Mouse (Mus musculus) cortical plate, adult 2 months (tissue): ENCODE measurements at regions not wholly inside any gene's neighbourhood (a gene's known extent, or its start where the extent isn't known, plus 50 kb on each side); places are given as distances from the start of the nearest gene placed in this dataset.

Source experiments
- CTCF ChIP-seq: fragments of 200-500 bp; IDR thresholded peaks from 2 replicates; pipeline ENCODE4 v1.5.1; 2011; ENCODE audit warnings: mild to moderate bottlenecking, control low read depth, low read length; ENCODE audit not compliant: insufficient read depth; ENCODE audit errors: extremely low read depth
- POLR2A ChIP-seq: fragments of 200-500 bp; IDR thresholded peaks from 2 replicates; pipeline ENCODE4 v1.6.1; 2011; ENCODE audit warnings: mild to moderate bottlenecking, low read length, control low read depth; ENCODE audit not compliant: insufficient read depth; ENCODE audit errors: extremely low read depth

GRCm38 (mm10) chr12:106399085-106399484, 389.1 kb downstream of the Vrk1 start:
- no peak for TF ChIP-seq POLR2A
- no peak for TF ChIP-seq CTCF
